Mouse (Mus musculus) neural tube, embryonic 12.5 days (tissue): ENCODE results near the gene Mical3. TPM values are rescaled to one million over a fixed set of nuclear protein-coding genes. Genes with fewer than 3 reads are reported as not detected.

ENCODE experiments used
- ATAC-seq: fragments of 200-750 bp; cut with Nextera tagmentation; 2 replicates; pipeline ENCODE4 v1.8.0; 2017; ENCODE audit warnings: low read depth, mild to moderate bottlenecking, moderate TSS enrichment, moderate library complexity; ENCODE audit not compliant: low FRiP score
- H3K27ac ChIP-seq: fragments of 300-500 bp; sonication (generic); 2 replicates; pipeline ENCODE4 v1.5.1; 2016
- H3K27me3 ChIP-seq: fragments of 300-500 bp; sonication (generic); replicated peaks from 2 replicates; pipeline ENCODE4 v1.6.1; 2016; ENCODE audit warnings: mild to moderate bottlenecking
- H3K36me3 ChIP-seq: fragments of 300-500 bp; sonication (generic); 2 replicates; pipeline ENCODE4 v1.6.1; 2016; ENCODE audit warnings: mild to moderate bottlenecking
- H3K4me1 ChIP-seq: fragments of 300-500 bp; sonication (generic); 2 replicates; pipeline ENCODE4 v1.6.1; 2016
- H3K4me2 ChIP-seq: fragments of 300-500 bp; sonication (generic); replicated peaks from 2 replicates; pipeline ENCODE4 v1.6.1; 2016; ENCODE audit warnings: mild to moderate bottlenecking
- H3K4me3 ChIP-seq: fragments of 300-500 bp; sonication (generic); 2 replicates; pipeline ENCODE4 v1.5.1; 2016
- H3K9ac ChIP-seq: fragments of 300-500 bp; sonication (generic); 2 replicates; pipeline ENCODE4 v1.6.1; 2016; ENCODE audit warnings: mild to moderate bottlenecking
- H3K9me3 ChIP-seq: fragments of 300-500 bp; sonication (generic); 2 replicates; pipeline ENCODE4 v1.6.1; 2016; ENCODE audit warnings: mild to moderate bottlenecking
- WGBS: fragments of 180-500 bp; shearing (Covaris S2); methylation state at CpG from one replicate; pipeline ENCODE4 v1.1.7; 2016; 5-methylcytosine and 5-hydroxymethylcytosine counted together
- polyA plus RNA-seq: library from polyadenylated mRNA; unstranded; fragments of >200 nt; fragmentation: Nextera tagmentation; extraction: Ambion mirVana; gene quantifications from 2 replicates; pipeline ENCODE4 v1.2.1, GENCODE M21; 2016

The Mical3 gene
- polyA plus RNA-seq, 1 experiment from 2014 or later, result 17.3 TPM

DNA sequence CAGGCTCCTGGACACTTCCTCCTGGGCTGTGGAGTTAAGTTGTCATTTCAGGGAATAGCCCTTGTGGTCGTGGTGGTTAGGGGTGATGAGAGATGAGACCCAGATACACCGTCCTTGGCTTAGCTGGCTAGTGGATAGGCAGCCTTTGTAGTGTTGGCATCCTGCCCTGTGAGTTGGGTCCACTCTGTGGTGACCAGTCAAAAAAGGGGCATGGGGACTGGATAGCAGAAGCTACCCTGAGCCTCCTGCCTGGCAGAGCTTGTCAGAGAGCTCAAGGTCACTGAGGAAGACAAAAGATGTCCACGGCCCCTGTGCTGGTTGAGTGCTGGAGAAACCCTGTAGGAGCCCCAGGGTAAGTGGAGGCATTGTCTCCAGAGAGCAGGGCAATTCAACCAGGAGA lies 3.1 kb downstream of the Mical3 start:
- H3K36me3 ChIP-seq, result no peaks in the 10 kb centered on the region
- H3K27ac ChIP-seq, result no peak overlapping the region
- no peak overlapping the region for H3K9ac ChIP-seq
- no peak for ATAC-seq
- peaks cover 21% of the 10 kb centered on the region for H3K4me1 ChIP-seq
- 60% methylated on average over 3 of the region's 3 CpGs for WGBS
- no peak overlapping the region for H3K4me3 ChIP-seq
- H3K9me3 ChIP-seq, result no peaks in the 10 kb centered on the region
- H3K27me3 ChIP-seq, result no peaks in the 10 kb centered on the region
- no peak overlapping the region for H3K4me2 ChIP-seq

DNA sequence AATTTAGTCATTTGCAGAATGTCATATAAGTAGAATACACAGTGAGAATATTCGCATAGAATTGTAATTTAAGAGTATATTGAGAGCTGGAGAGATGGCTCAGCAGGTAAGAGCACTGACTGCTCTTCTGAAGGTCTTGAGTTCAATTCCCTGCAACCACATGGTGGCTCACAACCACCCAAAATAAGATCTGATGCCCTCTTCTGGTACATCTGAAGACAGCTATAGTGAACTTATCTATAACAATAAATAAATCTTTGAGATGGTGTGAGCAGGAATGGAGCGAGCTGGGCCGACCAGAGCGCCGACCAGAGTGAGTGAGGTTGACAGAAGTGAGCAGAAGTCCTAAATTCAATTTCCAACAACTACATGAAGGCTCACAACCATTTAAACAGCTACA lies 4.6 kb downstream of the Mical3 start:
- H3K4me2 ChIP-seq, result no peak overlapping the region
- no peaks in the 10 kb centered on the region for H3K36me3 ChIP-seq
- no peaks in the 10 kb centered on the region for H3K27me3 ChIP-seq
- no peak overlapping the region for H3K4me3 ChIP-seq
- H3K9me3 ChIP-seq, result no peaks in the 10 kb centered on the region
- no peak for ATAC-seq
- H3K4me1 ChIP-seq, result peaks cover 20% of the 10 kb centered on the region
- H3K9ac ChIP-seq, result no peak overlapping the region
- 93% methylated on average over 5 of the region's 5 CpGs for WGBS
- H3K27ac ChIP-seq, result no peak overlapping the region

DNA sequence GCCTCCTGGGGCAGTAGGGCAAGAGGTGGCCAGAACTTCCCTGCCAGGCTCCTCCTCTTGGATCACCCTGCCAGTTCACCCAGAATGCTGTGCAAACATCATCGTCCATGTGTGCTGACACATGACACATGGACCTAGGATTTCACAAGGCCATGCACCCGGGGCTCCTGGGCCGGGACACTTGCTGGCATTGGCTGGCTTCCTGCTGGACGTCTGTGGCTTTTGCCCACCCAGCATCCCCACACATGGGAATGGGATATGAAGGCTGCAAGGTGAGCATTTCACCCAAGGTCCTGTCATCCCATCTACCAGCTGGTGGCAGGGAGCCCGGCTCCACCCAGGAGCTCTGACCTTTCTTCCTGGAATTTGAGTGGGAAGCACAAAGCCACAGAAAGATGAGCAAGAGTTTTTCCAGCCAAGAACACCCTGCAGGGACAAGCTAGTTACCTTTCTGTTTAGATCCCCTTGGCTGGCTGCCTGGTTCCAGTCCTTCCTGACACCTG lies 8.0 kb downstream of the Mical3 start:
- H3K9me3 ChIP-seq, result no peaks in the 10 kb centered on the region
- no peaks in the 10 kb centered on the region for H3K36me3 ChIP-seq
- no peaks in the 10 kb centered on the region for H3K27me3 ChIP-seq
- no peak for ATAC-seq
- H3K4me3 ChIP-seq, result no peak overlapping the region
- WGBS, result 82% methylated on average over 5 of the region's 5 CpGs
- 0 out of 2 replicates have a peak, but pooled peaks cover 4% of the 10 kb centered on the region for H3K4me1 ChIP-seq
- H3K9ac ChIP-seq, result no peak overlapping the region
- H3K27ac ChIP-seq, result no peak overlapping the region
- H3K4me2 ChIP-seq, result no peak overlapping the region

DNA sequence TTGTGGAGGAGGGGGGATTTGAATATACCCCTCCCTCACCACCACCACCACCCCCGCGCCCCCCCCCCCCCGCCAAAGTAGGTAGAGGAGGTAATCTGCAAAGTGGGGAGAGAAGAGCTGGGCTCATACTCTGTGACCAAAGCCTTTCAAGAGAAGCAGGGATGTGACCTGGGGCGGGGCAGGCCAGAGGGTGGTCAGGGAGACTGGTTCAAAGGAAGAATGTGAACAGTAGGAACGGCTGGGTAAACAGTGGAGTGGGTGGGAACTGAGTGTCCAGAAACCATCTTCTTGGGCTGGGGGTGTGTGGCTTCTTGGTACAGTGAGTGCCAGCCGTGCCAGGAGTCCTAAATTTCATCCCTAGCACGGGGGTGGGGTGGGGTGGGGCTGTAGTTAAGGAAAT lies 10.0 kb downstream of the Mical3 start:
- H3K9me3 ChIP-seq, result no peaks in the 10 kb centered on the region
- no peak overlapping the region for H3K4me3 ChIP-seq
- no peaks in the 10 kb centered on the region for H3K36me3 ChIP-seq
- H3K27me3 ChIP-seq, result no peaks in the 10 kb centered on the region
- no peak overlapping the region for H3K27ac ChIP-seq
- no peak for ATAC-seq
- H3K4me2 ChIP-seq, result no peak overlapping the region
- no peak overlapping the region for H3K9ac ChIP-seq
- H3K4me1 ChIP-seq, result no peaks in the 10 kb centered on the region
- WGBS, result 32% methylated on average over 7 of the region's 7 CpGs

- ATAC-seq, result no peak
- Histone ChIP-seq H3K4me1 (no peaks in the 10 kb centered on the region), H3K36me3 (no peaks in the 10 kb centered on the region), H3K4me2 (no peak overlapping the region), H3K4me3 (no peak overlapping the region), H3K27ac (no peak overlapping the region), H3K27me3 (no peaks in the 10 kb centered on the region), H3K9ac (no peak overlapping the region), H3K9me3 (no peaks in the 10 kb centered on the region)
- WGBS, result 90% methylated on average over 15 of the region's 15 CpGs
These were observed 12.6 kb downstream of the Mical3 start for GRCm38 (mm10) chr6:121117971-121118755.

- Histone ChIP-seq H3K36me3 (no peaks in the 10 kb centered on the region), H3K9ac (no peak overlapping the region), H3K4me1 (no peaks in the 10 kb centered on the region), H3K4me2 (no peak overlapping the region), H3K27me3 (no peaks in the 10 kb centered on the region), H3K9me3 (no peaks in the 10 kb centered on the region), H3K27ac (no peak overlapping the region), H3K4me3 (no peak overlapping the region)
- 73% methylated on average over 4 of the region's 4 CpGs for WGBS
- ATAC-seq, result no peak
These were observed 13.7 kb downstream of the Mical3 start for GRCm38 (mm10) chr6:121117142-121117541.

DNA sequence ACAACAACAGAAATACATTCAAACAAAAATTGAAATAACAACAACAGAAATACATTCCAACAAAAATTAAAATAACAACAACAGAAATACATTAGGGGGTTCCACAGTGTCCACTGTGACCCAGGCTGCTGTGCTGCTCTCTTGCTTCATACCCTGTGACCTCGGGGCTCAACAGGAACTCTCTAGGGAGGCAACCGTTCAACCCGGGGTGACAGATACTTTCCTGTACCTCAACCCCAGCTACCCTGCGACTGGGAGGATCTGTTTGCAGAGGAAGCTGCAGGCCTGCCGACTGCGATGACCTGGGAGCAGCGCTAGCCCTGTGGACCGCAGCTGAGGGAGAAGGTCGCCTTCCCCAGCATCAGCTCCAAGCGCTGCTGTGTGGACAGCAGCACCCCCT lies 14.4 kb downstream of the Mical3 start:
- Histone ChIP-seq H3K4me2 (no peak overlapping the region), H3K4me1 (no peaks in the 10 kb centered on the region), H3K9me3 (no peaks in the 10 kb centered on the region), H3K9ac (no peak overlapping the region), H3K36me3 (no peaks in the 10 kb centered on the region), H3K4me3 (no peak overlapping the region), H3K27me3 (no peaks in the 10 kb centered on the region), H3K27ac (no peak overlapping the region)
- no peak for ATAC-seq
- whole genome bisulfite sequencing, result 75% methylated on average over 10 of the region's 10 CpGs

DNA sequence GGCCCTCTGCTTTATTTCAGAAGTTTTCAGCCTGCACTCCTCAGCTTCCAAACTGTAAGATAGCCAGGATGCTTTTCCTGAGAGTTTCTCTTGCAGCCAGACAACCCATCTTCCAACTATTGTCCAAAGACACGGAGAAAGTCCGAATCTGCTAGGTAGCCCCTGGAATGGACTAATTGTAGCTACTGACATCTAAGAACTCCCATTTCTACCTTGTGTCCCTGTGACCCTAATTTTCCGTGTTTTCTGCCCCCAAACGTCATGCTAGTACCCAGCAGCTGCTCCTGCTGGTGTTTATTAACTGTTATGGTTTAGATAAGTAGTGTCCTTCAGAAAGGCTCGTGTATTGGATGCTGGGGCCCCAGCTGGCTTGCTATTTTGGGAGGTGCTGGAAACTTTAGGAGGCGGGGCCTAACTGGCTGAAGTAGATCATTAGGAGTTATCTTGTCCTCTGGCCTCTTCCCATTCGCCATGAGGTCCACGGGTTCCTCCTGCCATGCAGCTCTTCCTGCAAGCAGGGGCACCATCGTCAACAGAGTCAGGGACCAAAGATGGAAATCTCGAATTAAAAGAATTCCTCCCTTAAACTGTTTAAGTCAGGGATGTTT lies 19.2 kb downstream of the Mical3 start:
- H3K4me3 ChIP-seq, result no peak overlapping the region
- no peak for ATAC-seq
- H3K4me1 ChIP-seq, result peaks cover 10% of the 10 kb centered on the region
- H3K9ac ChIP-seq, result no peak overlapping the region
- 66% methylated on average over 10 of the region's 10 CpGs for WGBS
- H3K27me3 ChIP-seq, result no peaks in the 10 kb centered on the region
- no peaks in the 10 kb centered on the region for H3K9me3 ChIP-seq
- H3K4me2 ChIP-seq, result no peak overlapping the region
- no peak overlapping the region for H3K27ac ChIP-seq
- H3K36me3 ChIP-seq, result no peaks in the 10 kb centered on the region

GRCm38 (mm10) chr6:121109998-121110603 lies 20.7 kb downstream of the Mical3 start:
- peak; percentile 98 for ATAC-seq
- Histone ChIP-seq H3K4me2 (peak overlapping the region; percentile 87), H3K27ac (peak overlapping the region; percentile 62; the same call in 1 of the 2 replicates), H3K9me3 (no peaks in the 10 kb centered on the region), H3K4me3 (peak overlapping the region; percentile 96), H3K27me3 (no peaks in the 10 kb centered on the region), H3K4me1 (peaks cover 18% of the 10 kb centered on the region), H3K9ac (peak overlapping the region; percentile 79), H3K36me3 (no peaks in the 10 kb centered on the region)
- 1% methylated on average over 30 of the region's 42 CpGs for WGBS

DNA sequence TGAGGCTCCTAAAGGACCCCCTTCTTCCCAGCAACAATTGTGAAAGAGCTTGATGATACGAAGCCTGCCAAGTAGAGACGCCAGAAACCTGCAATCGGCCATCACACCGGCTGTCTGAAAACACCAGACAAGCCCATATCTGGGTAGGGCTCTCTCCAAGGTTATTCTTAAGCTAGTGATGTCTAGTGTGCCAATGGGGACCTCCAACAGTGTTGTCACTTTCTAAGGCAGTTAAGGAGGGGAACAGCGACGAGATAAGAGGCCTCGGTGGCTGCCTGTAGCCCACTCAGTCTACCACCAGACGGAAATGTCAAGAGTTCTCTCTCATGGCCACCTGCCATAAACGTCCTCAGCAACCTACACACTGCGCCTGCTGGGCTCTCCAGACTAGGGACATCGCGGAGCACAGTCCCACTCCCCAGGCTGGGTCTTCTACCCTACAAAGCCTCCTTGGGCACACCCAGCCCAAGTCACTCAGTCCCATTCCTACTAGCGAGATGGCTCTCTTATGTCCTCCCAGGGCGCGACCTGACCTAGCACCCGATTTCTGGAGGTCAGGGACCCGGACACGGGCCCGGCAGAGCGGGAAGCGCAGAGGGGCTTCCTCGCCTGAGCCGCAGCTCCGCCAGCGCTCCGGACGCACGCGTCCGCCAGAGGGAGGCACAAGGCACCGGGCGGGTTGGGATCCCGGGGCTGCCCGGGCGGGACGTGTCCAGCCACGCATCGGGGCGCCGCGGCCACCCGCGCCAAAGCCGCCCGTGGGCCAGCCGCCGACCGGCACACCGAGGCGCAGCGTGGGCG lies 21.4 kb downstream of the Mical3 start:
- peak overlapping the region; percentile 96 for H3K4me3 ChIP-seq
- peak overlapping the region; percentile 87 for H3K4me2 ChIP-seq
- peak overlapping the region; percentile 62; the same call in 1 of the 2 replicates for H3K27ac ChIP-seq
- ATAC-seq, result peak; percentile 57
- H3K9me3 ChIP-seq, result no peaks in the 10 kb centered on the region
- no peaks in the 10 kb centered on the region for H3K27me3 ChIP-seq
- peaks cover 21% of the 10 kb centered on the region for H3K4me1 ChIP-seq
- H3K36me3 ChIP-seq, result no peaks in the 10 kb centered on the region
- under 1% methylated on average over 52 of the region's 52 CpGs for WGBS
- peak overlapping the region; percentile 79 for H3K9ac ChIP-seq

- no peak overlapping the region for H3K27ac ChIP-seq
- H3K4me3 ChIP-seq, result no peak overlapping the region
- H3K9ac ChIP-seq, result no peak overlapping the region
- WGBS, result 71% methylated on average over 1 of the region's 1 CpGs
- no peaks in the 10 kb centered on the region for H3K9me3 ChIP-seq
- ATAC-seq, result no peak
- no peak overlapping the region for H3K4me2 ChIP-seq
- H3K4me1 ChIP-seq, result peaks cover 21% of the 10 kb centered on the region
- no peaks in the 10 kb centered on the region for H3K27me3 ChIP-seq
- H3K36me3 ChIP-seq, result peaks cover 5% of the 10 kb centered on the region
These were observed 22.7 kb downstream of the Mical3 start for GRCm38 (mm10) chr6:121108075-121108474.
